Mouse (Mus musculus) lung, postnatal 0 days (tissue): ENCODE measurements around the gene Hoxd8.

Experiments
- CTCF ChIP-seq: IDR thresholded peaks from 2 replicates; pipeline ENCODE4 v1.5.1; 2016; ENCODE audit warnings: antibody characterized with exemption, mild to moderate bottlenecking
- EP300 ChIP-seq: IDR thresholded peaks from 2 replicates; pipeline ENCODE4 v1.6.1; 2016; ENCODE audit warnings: antibody characterized with exemption, mild to moderate bottlenecking, control low read depth

- TF ChIP-seq CTCF (no peak), EP300 (no peak)
These were observed 35.5 kb downstream of the Hoxd8 start for GRCm38 (mm10) chr2:74739869-74740268.
